Mouse (Mus musculus): ENCODE measurements around the gene Macrod2. TPM values are rescaled to one million over a fixed set of nuclear protein-coding genes. Genes with fewer than 3 reads are reported as not detected.

Gene Macrod2
- polyA plus RNA-seq, 1 experiment from 2014 or later = 40.0 TPM

DNA sequence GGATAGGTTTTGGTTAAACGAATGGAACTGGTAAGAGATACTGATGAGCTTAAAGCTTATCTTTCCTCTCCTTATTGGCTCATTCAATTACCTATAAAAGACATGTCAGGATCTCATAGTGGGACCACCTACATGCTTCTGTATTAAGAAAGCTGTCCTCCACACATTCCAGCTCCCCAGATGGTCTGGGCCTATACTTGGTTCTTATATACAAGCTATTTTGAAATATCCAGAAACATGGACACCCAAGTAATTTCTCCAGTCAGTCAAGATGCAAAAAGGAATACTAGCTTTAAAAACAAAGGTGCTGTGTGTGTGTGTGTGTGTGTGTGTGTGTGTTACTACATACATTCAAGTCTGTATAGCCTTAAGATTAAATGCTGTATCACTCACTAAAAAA is 833.7 kb downstream of the Macrod2 start:
- H3K36me3 ChIP-seq = no peaks in the 10 kb centered on the region
- WGBS = 75% methylated on average over 1 of the region's 1 CpGs
- no peaks in the 10 kb centered on the region for H3K9me3 ChIP-seq
- H3K4me1 ChIP-seq (replicated peaks) = no peaks in the 10 kb centered on the region
- ATAC-seq = no peak
- no peak overlapping the region for H3K4me2 ChIP-seq (replicated peaks)
- no peak overlapping the region for H3K27ac ChIP-seq
- H3K27me3 ChIP-seq (replicated peaks) = no peaks in the 10 kb centered on the region
- H3K4me3 ChIP-seq (replicated peaks) = no peak overlapping the region
- H3K9ac ChIP-seq = no peak overlapping the region

DNA sequence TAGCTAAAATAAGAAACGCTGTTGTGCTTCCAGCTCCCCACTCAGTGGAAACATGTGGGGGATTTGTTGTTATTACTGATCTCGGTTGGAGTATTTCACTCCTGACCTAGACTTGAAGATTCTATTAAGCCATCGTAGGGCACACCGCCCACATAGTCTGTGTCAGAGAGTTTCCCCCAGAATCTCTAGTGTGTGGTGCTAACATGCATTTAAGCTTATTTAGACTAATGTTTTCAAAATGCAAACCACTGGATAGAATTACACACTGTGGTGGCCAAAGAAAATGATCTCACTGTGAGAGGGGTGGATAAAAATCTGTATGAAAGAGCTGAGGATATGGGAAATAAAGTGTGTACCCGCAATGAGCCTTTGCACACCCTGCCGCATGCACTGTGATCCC is 834.7 kb downstream of the Macrod2 start:
- no peak overlapping the region for H3K4me3 ChIP-seq (replicated peaks)
- no peaks in the 10 kb centered on the region for H3K27me3 ChIP-seq (replicated peaks)
- H3K9me3 ChIP-seq = no peaks in the 10 kb centered on the region
- no peak for ATAC-seq
- no peak overlapping the region for H3K9ac ChIP-seq
- WGBS = 68% methylated on average over 6 of the region's 6 CpGs
- no peaks in the 10 kb centered on the region for H3K36me3 ChIP-seq
- no peak overlapping the region for H3K4me2 ChIP-seq (replicated peaks)
- H3K4me1 ChIP-seq (replicated peaks) = no peaks in the 10 kb centered on the region
- no peak overlapping the region for H3K27ac ChIP-seq

DNA sequence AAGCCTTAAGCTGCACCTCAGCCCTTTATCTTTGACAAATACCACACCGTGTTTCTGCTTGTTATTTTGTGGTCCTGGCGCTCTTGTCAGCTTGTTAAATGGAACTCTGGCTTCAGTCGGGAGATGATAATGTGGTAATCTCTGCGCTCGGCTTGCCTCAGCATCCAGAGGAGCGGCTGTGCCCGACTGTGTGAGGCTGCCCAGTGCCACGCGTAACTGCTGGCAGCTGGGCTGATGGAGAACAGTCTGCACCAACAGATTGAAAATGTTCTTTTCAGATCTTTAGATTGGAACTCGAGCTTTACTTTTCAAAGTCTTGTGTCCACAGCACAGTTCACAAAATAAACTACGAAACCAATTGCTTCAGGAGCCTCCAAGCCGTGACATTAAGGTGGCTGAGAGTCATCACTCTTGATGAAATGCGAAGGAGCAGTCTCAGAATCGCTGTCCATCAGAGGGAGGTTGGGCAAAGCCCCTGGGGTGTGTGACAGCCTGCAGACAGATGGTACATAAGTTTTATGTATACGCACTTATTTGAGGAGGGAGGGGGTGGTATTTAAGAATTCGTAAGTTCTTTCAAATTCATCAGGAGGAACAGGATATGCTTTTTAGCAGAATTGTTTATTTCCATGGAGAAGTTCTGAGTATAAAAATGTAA is 836.0 kb downstream of the Macrod2 start:
- Histone ChIP-seq H3K27ac (no peak overlapping the region), H3K4me2 (replicated peaks) (no peak overlapping the region), H3K4me1 (replicated peaks) (no peaks in the 10 kb centered on the region), H3K4me3 (replicated peaks) (no peak overlapping the region), H3K9ac (no peak overlapping the region), H3K9me3 (no peaks in the 10 kb centered on the region), H3K36me3 (no peaks in the 10 kb centered on the region), H3K27me3 (replicated peaks) (no peaks in the 10 kb centered on the region)
- ATAC-seq = no peak
- 28% methylated on average over 16 of the region's 16 CpGs for WGBS

DNA sequence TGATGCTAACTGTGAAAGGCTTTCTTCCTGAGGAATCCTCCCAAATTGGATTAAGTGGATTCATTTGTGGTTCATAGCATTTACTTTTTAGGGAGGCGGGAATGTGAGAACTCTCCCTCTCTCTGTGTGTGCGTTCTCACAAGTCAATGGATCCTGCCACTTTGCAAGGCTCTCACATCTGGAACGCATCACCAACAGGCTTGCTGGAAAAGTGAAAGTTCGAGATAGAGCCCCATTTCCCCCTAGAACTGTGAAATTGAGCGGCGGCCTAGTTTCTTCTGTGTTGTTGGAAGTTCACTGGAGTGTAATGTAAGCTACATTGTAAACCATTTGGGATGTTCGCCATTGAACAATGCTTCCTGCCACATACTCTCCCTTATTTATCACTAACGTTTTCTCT is 839.2 kb downstream of the Macrod2 start:
- no peaks in the 10 kb centered on the region for H3K36me3 ChIP-seq
- no peaks in the 10 kb centered on the region for H3K27me3 ChIP-seq (replicated peaks)
- WGBS = 68% methylated on average over 8 of the region's 8 CpGs
- ATAC-seq = no peak
- no peak overlapping the region for H3K9ac ChIP-seq
- H3K4me3 ChIP-seq (replicated peaks) = no peak overlapping the region
- no peak overlapping the region for H3K4me2 ChIP-seq (replicated peaks)
- H3K4me1 ChIP-seq (replicated peaks) = no peaks in the 10 kb centered on the region
- H3K9me3 ChIP-seq = no peaks in the 10 kb centered on the region
- H3K27ac ChIP-seq = no peak overlapping the region

DNA sequence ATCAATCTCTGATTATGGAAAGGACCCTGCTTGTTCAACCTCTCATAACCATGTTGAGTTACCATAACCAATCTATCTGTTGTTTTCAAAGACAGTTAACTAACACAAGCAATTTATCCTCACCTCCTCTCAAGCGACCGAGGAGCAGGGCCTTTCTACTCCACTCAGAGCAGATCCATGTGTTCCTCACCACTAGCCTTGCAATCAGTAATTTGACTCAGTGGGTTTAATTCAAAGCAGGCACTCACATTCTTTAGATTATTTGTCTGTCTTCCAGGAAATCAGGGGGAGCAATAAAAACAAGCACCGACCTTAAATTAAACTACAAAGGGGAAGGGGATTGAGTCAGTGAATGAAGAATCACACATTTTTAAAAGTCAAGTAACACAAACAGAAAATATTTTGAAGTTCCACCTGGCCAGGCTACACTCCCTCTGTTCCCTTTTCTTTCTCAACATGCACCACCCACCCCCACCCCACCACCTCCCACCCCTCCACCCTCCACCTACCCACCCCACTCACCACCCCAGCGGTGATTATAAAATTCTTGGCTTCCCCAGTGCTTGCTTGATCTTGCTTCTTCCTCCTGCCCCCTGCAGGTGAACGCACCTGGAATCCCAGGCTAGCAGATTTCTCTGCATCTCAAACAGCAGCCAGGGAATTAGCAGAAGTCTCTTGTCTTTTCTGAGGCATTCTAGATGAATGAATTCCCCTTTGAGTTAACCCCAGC is 839.8 kb downstream of the Macrod2 start:
- Histone ChIP-seq H3K9me3 (no peaks in the 10 kb centered on the region), H3K27ac (no peak overlapping the region), H3K4me2 (replicated peaks) (no peak overlapping the region), H3K4me1 (replicated peaks) (no peaks in the 10 kb centered on the region), H3K9ac (no peak overlapping the region), H3K4me3 (replicated peaks) (no peak overlapping the region), H3K27me3 (replicated peaks) (no peaks in the 10 kb centered on the region), H3K36me3 (no peaks in the 10 kb centered on the region)
- 35% methylated on average over 5 of the region's 5 CpGs for WGBS
- ATAC-seq = no peak

DNA sequence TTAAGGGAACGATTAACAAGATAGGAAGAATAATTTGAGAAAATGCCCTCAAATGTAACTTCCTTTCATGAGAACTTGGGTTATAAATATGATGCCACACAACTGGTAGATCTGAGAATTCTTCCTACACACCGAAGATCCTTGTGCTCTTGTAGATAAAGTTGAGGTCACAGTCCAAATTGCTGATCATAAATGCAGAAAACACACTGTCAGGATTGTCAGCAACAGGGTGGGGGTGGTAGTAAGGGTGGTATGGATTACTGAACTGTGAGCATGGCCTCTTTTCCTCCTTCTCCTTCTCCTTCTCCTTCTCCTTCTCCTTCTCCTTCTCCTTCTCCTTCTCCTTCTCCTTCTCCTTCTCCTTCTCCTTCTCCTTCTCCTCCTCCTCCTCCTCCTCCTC is 852.6 kb downstream of the Macrod2 start:
- H3K27ac ChIP-seq = no peak overlapping the region
- H3K27me3 ChIP-seq (replicated peaks) = no peaks in the 10 kb centered on the region
- no peak overlapping the region for H3K9ac ChIP-seq
- no peaks in the 10 kb centered on the region for H3K4me1 ChIP-seq (replicated peaks)
- ATAC-seq = peak; percentile 92
- H3K4me2 ChIP-seq (replicated peaks) = no peak overlapping the region
- H3K9me3 ChIP-seq = no peaks in the 10 kb centered on the region
- 63% methylated on average over 2 of the region's 2 CpGs for WGBS
- no peak overlapping the region for H3K4me3 ChIP-seq (replicated peaks)
- no peaks in the 10 kb centered on the region for H3K36me3 ChIP-seq

DNA sequence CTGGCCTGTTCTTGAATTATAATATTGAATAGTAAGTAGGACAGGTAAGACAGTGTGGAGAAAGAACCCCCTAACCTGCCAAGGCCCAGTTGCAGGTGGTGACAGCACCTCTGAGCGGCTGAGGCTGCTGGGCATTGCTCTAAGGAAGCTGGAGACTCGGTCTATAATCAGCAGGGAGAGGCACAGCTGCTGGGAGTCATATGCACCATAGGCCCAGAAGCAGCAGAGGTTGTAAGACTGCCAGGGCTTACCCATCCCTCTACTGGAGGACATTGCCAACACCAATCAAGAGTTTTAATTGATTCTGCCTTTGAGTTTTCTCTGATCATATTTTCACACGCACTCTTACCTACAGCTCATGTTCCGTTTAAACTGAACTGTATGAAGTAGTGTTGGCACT is 869.5 kb downstream of the Macrod2 start:
- 79% methylated on average over 4 of the region's 4 CpGs for WGBS

DNA sequence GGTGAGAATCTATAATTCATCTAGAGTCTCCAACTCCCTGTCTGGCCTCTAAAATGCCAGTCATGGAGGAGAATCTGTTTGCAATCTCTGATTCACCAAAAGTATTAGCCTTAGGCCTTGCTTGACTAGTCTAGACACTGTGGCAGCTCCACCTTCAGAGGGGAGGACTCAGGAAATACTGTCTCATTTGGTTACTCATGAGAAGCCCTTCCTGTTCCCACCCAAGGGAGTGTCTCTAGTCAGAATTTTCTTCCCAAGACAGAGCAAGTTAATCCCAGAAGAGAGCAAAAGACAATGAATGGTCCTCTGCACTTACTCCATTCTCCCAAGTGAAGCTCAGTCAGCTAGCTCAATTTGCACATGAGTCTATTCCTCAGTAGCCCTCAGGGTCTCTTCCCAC is 871.5 kb downstream of the Macrod2 start:
- Histone ChIP-seq H3K4me1 (replicated peaks) (no peaks in the 10 kb centered on the region), H3K9ac (no peak overlapping the region), H3K27me3 (replicated peaks) (no peaks in the 10 kb centered on the region)

More for the DNA sequence above, 869.5 kb downstream of the Macrod2 start:
- H3K27ac ChIP-seq = no peak overlapping the region
- H3K36me3 ChIP-seq = no peaks in the 10 kb centered on the region
- no peak overlapping the region for H3K4me3 ChIP-seq (replicated peaks)
- no peak for ATAC-seq
- no peak overlapping the region for H3K4me2 ChIP-seq (replicated peaks)
- no peaks in the 10 kb centered on the region for H3K27me3 ChIP-seq (replicated peaks)
- H3K9me3 ChIP-seq = no peaks in the 10 kb centered on the region
- no peaks in the 10 kb centered on the region for H3K4me1 ChIP-seq (replicated peaks)
- H3K9ac ChIP-seq = no peak overlapping the region

DNA sequence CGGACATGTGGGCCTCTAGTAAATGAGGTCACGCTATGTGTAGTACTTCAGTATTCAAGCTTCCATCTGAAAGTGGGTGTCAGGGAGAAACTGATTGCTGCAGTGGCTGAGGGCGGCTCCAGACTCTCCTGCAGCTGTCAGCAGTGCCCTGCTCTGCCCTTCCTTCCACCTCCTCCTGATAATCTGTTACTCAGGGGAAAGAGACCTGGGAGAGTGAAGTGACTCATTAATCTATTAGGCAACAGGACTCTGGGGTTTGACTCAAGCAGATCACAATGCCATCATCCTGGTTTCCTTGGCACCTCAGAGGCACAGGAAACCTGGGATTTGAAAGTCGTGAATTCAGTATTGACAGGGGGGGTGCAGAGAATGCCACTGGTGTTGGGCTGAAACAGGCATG is 876.4 kb downstream of the Macrod2 start:
- peak; percentile 86 for ATAC-seq

More for the DNA sequence above, 871.5 kb downstream of the Macrod2 start:
- H3K4me3 ChIP-seq (replicated peaks) = no peak overlapping the region
- no peak overlapping the region for H3K4me2 ChIP-seq (replicated peaks)
- H3K9me3 ChIP-seq = no peaks in the 10 kb centered on the region
- no peak overlapping the region for H3K27ac ChIP-seq
- no peak for ATAC-seq
- no peaks in the 10 kb centered on the region for H3K36me3 ChIP-seq

DNA sequence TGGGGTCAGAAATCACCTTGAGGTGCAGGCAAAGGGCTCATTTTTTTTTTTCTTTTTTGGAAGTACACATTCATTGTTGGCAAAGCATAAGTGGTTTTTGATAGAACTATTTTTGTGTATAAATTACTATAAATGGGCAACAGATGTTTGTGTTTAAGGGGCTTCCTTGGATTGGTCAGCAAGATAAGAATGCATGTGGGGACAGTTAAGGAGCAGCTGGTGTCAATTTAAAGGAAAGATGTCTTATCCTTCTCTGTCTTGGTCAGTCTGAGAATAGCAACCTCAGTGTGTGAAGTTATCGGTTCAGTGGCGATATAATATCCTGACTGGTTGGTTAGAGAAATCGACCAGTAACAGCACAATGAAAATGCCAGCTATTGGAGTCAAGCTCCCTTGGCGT is 877.9 kb downstream of the Macrod2 start:
- WGBS = 93% methylated on average over 4 of the region's 4 CpGs
- no peak overlapping the region for H3K4me2 ChIP-seq (replicated peaks)
- no peak overlapping the region for H3K9ac ChIP-seq
- no peaks in the 10 kb centered on the region for H3K9me3 ChIP-seq
- ATAC-seq = no peak
- no peak overlapping the region for H3K27ac ChIP-seq
- no peaks in the 10 kb centered on the region for H3K36me3 ChIP-seq
- no peaks in the 10 kb centered on the region for H3K27me3 ChIP-seq (replicated peaks)
- H3K4me1 ChIP-seq (replicated peaks) = no peaks in the 10 kb centered on the region
- no peak overlapping the region for H3K4me3 ChIP-seq (replicated peaks)

More for the DNA sequence above, 876.4 kb downstream of the Macrod2 start:
- H3K4me3 ChIP-seq (replicated peaks) = no peak overlapping the region
- 47% methylated on average over 4 of the region's 4 CpGs for WGBS
- H3K9ac ChIP-seq = no peak overlapping the region
- H3K9me3 ChIP-seq = no peaks in the 10 kb centered on the region
- H3K36me3 ChIP-seq = no peaks in the 10 kb centered on the region
- no peak overlapping the region for H3K27ac ChIP-seq
- H3K4me2 ChIP-seq (replicated peaks) = no peak overlapping the region
- H3K27me3 ChIP-seq (replicated peaks) = no peaks in the 10 kb centered on the region
- no peaks in the 10 kb centered on the region for H3K4me1 ChIP-seq (replicated peaks)

DNA sequence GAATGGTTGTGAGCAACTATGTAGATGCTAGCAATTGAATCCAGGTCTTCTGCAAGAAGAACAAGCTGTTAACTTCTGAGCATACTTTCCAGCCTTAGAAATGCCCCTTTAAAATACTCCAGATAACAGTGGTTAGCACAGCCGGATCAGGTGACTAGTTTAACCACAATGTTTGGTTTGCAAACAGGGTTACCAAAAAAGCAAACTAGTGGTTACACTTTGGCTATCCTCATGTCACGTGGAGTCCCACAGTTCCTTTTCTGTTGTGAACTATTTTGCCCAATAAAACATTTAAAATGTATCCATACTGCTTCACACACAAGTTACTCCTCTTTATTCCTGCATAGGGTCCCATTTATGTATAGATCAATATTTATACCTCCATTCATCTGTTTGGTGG is 879.2 kb downstream of the Macrod2 start:
- Histone ChIP-seq H3K27ac (no peak overlapping the region), H3K9me3 (no peaks in the 10 kb centered on the region), H3K27me3 (replicated peaks) (no peaks in the 10 kb centered on the region), H3K9ac (no peak overlapping the region), H3K4me3 (replicated peaks) (no peak overlapping the region), H3K4me1 (replicated peaks) (no peaks in the 10 kb centered on the region; the same call in 1 of the 2 replicates), H3K4me2 (replicated peaks) (no peak overlapping the region), H3K36me3 (no peaks in the 10 kb centered on the region)
- 68% methylated on average over 2 of the region's 2 CpGs for WGBS
- no peak for ATAC-seq

DNA sequence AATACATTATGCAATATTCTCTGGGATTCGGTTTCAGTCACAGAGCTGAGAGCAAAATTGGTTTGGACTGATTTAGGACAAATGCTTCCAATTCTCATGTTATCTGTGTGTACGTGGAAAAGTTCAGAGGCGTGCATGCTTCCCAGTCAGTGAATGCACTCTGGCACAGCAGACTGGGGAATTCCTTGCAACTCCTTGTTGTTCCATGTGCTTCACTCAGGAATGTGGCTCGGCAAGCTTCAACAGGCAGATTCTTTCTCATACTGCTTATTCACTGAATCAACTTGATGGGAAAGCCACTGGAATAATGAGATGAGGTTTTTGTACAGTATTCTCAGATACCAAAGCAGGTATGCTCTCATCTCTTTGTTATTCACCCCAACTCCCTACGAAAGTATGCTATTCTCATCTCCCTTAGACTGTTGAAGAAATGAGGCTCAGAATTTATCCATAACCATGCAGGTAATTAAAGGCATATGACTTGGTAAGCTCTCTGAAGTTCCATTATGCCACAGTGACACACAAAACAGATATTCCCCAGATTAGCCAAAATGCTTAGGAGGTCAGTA is 884.1 kb downstream of the Macrod2 start:
- no peaks in the 10 kb centered on the region; the same call in 1 of the 2 replicates for H3K4me1 ChIP-seq (replicated peaks)
- H3K9ac ChIP-seq = no peak overlapping the region
- WGBS = 36% methylated on average over 5 of the region's 5 CpGs
- peak; percentile 55 for ATAC-seq
- H3K4me2 ChIP-seq (replicated peaks) = no peak overlapping the region
- H3K27me3 ChIP-seq (replicated peaks) = no peaks in the 10 kb centered on the region
- H3K36me3 ChIP-seq = no peaks in the 10 kb centered on the region
- H3K27ac ChIP-seq = no peak overlapping the region
- H3K9me3 ChIP-seq = no peaks in the 10 kb centered on the region
- H3K4me3 ChIP-seq (replicated peaks) = no peak overlapping the region

DNA sequence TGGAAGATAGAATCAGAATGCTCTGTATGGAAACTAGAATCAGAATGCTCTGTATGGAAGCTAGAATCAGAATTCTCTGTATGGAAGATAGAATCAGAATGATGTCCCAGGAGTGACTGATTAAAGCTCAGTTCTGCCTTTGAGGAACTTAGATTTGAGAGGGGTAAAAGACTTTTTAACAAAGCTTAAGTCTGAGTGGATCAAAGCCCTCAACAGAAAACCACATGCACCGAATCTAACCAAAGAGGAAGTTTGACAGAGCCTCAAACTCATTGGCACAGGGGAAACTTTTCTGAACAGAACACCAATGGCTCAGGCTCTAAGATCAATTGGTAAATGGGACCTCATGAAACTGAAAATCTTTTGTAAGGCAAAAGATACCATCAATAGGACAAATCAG is 885.7 kb downstream of the Macrod2 start:
- Histone ChIP-seq H3K4me2 (replicated peaks) (no peak overlapping the region), H3K4me1 (replicated peaks) (no peaks in the 10 kb centered on the region; the same call in 1 of the 2 replicates), H3K9me3 (no peaks in the 10 kb centered on the region), H3K27me3 (replicated peaks) (no peaks in the 10 kb centered on the region), H3K9ac (no peak overlapping the region), H3K36me3 (no peaks in the 10 kb centered on the region), H3K4me3 (replicated peaks) (no peak overlapping the region), H3K27ac (no peak overlapping the region)
- WGBS = 79% methylated on average over 1 of the region's 1 CpGs
- ATAC-seq = no peak

Data from intestine, embryonic 15.5 days (tissue).